Mouse (Mus musculus): ENCODE measurements around the gene Tra2a.

Gene Tra2a

GRCm38 (mm10) chr6:49211596-49211995 lies 52.2 kb downstream of the Tra2a start:
- DNase-seq (ENCODE audit: low spot score), result no peak

- DNase-seq (ENCODE audit: low spot score), result peak; percentile 47
Observed at GRCm38 (mm10) chr6:49209881-49210854, 53.7 kb downstream of the Tra2a start.

DNA sequence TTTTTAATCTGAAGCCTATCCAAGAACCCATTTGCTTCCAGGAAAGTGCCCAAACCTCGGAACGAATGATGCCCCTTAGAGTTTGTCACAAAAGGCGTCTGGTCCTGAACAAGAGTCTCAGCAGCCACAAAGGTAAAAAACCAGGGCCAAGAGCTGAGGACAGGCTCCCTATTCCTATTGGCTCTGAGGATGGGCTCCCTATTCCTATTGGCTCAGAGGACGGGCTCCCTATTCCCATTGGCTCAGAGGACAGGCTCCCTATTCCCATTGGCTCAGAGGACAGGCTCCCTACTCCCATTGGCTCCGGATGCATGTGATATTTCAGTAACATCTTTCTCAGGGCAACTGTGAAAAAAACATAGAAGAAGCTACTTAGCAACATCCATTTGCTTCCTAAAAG lies 54.9 kb downstream of the Tra2a start:
- no peak for DNase-seq (ENCODE audit: low spot score)

- DNase-seq (ENCODE audit: low spot score), result no peak
Observed at GRCm38 (mm10) chr6:49208297-49208930, 55.4 kb downstream of the Tra2a start.

DNA sequence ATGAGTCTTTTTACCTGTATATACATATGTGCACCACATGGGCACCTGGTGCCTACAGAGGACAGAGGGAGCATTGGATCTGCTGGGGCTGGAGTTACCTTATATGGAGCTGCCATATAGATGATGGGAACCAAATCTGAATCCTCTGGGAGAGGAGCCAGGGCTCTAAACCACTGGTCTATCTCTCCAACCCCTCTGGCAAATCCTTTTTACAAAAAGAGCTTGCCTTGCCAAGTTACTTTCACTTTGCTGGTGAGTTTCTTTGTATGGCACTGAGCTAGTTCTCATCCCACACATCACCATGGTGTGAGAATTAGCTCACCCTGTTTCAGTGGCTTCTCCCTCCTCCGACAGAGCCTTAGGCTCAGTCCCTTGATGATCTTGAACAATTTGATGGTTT lies 57.4 kb downstream of the Tra2a start:
- DNase-seq (ENCODE audit: low spot score), result no peak

- DNase-seq (ENCODE audit: low spot score), result no peak
Observed at GRCm38 (mm10) chr6:49195188-49195587, 68.6 kb downstream of the Tra2a start.

DNA sequence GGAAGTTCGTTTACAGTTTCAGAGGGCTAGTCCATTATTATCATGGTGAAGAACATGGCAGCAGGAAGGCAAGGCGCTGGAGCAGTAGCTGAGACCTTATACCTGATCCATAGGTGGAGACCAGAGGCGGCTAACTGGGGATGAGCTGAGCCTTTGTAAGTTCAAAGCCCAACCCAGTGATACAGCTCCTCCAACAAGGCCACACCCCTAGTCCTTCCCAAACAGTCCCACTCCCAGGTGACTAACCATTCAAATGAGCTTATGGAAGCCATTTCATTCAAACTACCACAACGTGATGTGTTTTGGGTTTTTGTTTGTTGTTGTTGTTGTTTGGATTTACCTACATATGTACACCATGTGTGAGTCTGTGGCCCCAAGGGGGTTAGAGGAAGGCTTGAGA lies 69.3 kb downstream of the Tra2a start:
- no peak for DNase-seq (ENCODE audit: low spot score)

Data from retina, embryonic 14.5 days (tissue).